Mouse (Mus musculus) small intestine, adult 2 months (tissue): ENCODE measurements at regions not wholly inside any gene's neighbourhood (a gene's known extent, or its start where the extent isn't known, plus 50 kb on each side); places are given as distances from the start of the nearest gene placed in this dataset.

Source experiments
- CTCF ChIP-seq: fragments of 200-500 bp; IDR thresholded peaks from 2 replicates; pipeline ENCODE4 v1.5.1; 2012; ENCODE audit warnings: low read depth, mild to moderate bottlenecking, control low read depth, inconsistent platforms, low read length, moderate library complexity, mixed read lengths; ENCODE audit not compliant: insufficient replicate concordance, insufficient read length; ENCODE audit errors: extremely low read depth
- POLR2A ChIP-seq: fragments of 200-500 bp; IDR thresholded peaks from 2 replicates; pipeline ENCODE4 v1.6.1; 2012; ENCODE audit warnings: low read depth, mild to moderate bottlenecking, control low read depth, inconsistent platforms, low read length, moderate library complexity

DNA sequence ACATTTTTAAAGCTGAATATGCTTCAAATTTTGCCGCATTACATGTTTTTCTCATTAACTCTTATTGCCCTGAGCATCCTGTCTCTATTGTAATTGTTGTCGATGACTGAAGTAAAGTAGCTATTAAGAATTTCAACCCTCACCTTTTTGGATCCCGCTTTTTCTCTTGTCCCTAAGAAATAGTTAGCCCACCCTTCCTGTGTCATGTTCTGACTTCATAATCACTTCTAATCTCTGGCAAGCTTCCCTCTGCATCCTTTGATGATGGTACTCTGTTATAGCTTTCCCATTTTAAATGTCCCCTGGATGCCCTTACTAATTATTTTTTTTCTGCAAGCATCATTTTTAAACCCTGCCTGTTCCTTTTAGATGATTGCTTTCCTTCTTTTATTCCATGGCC, 191.3 kb downstream of the Cxxc4 start:
- no peak for TF ChIP-seq CTCF
- TF ChIP-seq POLR2A, result no peak
